Mouse (Mus musculus): ENCODE measurements around the gene Hgd. TPM values are rescaled to one million over a fixed set of nuclear protein-coding genes. Genes with fewer than 3 reads are reported as not detected.
A peak's percentile ranks its signal among the peaks of the same experiment; 100 is the strongest.

Gene Hgd
- polyA plus RNA-seq (2012; rRNA removed) = 0.23 and 0.41 TPM in 2 replicates

DNA sequence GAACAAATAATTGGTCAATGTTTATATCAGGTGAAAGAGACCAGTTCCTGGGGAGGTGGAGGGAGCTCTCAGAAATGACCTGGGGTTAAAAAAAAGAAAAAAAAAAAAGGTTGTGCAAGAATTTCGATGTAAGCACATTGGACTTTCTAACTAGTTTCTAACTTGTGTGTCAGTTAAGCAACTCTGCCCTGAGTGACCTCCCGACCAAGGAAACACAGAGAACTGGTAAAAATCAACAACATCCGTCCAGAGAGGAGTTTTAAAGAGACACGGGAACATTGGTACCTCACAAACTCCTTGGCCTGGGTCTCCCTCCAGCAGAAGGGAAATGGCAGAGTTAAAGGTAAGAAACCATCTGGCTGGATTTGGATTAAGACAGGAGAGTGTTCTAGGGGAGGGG, at the start of gene Hgd:
Hgd (plus strand) TSS at position 160 of the 400 bp plus-strand sequence.
- no peak within 1 kb of the TSS for H3K4me3 ChIP-seq (replicated peaks; ENCODE audit: insufficient read depth, low read depth, low read length)
- H3K4me1 ChIP-seq (ENCODE audit: control insufficient read depth, insufficient read depth, low read length) = peaks cover 11% of the 10 kb centered on the region
- H3K27me3 ChIP-seq (ENCODE audit: control insufficient read depth, insufficient read depth, low read length) = no peaks in the 10 kb centered on the region
- H3K27ac ChIP-seq (ENCODE audit: insufficient read depth, low read length) = no peak within 1 kb of the TSS
- 88% methylated on average over 4 of the region's 4 CpGs for WGBS
- no peak for DNase-seq
- no peak for TF ChIP-seq POLR2A (IDR thresholded peaks at IDR 0.05; ENCODE audit: borderline replicate concordance, insufficient read depth, low read length)
- no peak for TF ChIP-seq CTCF (IDR thresholded peaks at IDR 0.05; ENCODE audit: borderline replicate concordance, insufficient read depth, low read depth, low read length)

DNA sequence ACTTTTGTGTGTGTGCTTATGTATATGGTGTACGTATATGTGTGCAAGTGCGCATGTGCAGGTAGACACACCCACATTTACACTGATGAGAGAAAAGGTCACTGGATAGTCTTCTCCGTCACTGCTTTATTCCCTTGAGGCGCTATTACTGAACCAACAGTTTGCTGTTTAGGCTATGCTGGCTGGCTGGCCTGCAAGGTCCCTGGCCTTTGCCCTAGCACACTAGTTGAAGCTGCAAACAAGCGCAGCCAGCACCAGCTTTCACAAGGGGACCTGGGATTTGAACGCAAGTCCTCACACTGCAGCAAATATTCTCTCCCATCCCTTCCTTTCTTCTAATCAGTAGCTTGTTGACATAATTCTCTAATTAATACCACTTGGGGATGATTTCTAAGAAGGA, 49.8 kb upstream of the Hgd start:
- H3K27ac ChIP-seq (ENCODE audit: insufficient read depth, low read length) = no peak overlapping the region
- peaks cover 3% of the 10 kb centered on the region; the same call in 1 of the 2 replicates for H3K4me1 ChIP-seq (ENCODE audit: control insufficient read depth, insufficient read depth, low read length)
- no peak overlapping the region for H3K4me3 ChIP-seq (replicated peaks; ENCODE audit: insufficient read depth, low read depth, low read length)
- no peaks in the 10 kb centered on the region for H3K27me3 ChIP-seq (ENCODE audit: control insufficient read depth, insufficient read depth, low read length)
- 93% methylated on average over 6 of the region's 6 CpGs for WGBS
- TF ChIP-seq POLR2A (IDR thresholded peaks at IDR 0.05; ENCODE audit: borderline replicate concordance, insufficient read depth, low read length) (no peak), CTCF (IDR thresholded peaks at IDR 0.05; ENCODE audit: borderline replicate concordance, insufficient read depth, low read depth, low read length) (no peak)
- no peak for DNase-seq

DNA sequence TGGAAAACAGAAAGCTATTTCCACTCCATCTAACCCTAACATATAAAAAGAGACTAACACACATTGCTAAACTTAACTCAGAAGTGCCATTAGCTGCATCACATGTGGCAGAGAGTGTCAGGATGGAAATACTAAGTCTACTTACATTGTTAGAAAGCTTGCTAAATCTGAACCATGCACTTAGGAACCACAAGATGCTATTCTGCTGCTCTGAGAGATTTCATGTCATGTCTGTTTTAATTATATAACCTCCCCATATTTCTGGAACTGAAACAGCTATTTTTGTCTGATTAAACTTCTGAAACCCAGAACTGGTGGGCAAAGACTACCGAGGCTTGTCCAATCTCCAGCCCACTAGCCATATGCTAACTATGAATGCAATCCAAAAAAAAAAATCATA, 47.9 kb upstream of the Hgd start:
- no peak overlapping the region for H3K4me3 ChIP-seq (replicated peaks; ENCODE audit: insufficient read depth, low read depth, low read length)
- no peak for DNase-seq
- H3K27me3 ChIP-seq (ENCODE audit: control insufficient read depth, insufficient read depth, low read length) = no peaks in the 10 kb centered on the region
- peaks cover 3% of the 10 kb centered on the region; the same call in 1 of the 2 replicates for H3K4me1 ChIP-seq (ENCODE audit: control insufficient read depth, insufficient read depth, low read length)
- WGBS = 13% methylated on average over 1 of the region's 1 CpGs
- H3K27ac ChIP-seq (ENCODE audit: insufficient read depth, low read length) = no peak overlapping the region
- TF ChIP-seq CTCF (IDR thresholded peaks at IDR 0.05; ENCODE audit: borderline replicate concordance, insufficient read depth, low read depth, low read length) (no peak), POLR2A (IDR thresholded peaks at IDR 0.05; ENCODE audit: borderline replicate concordance, insufficient read depth, low read length) (no peak)

GRCm38 (mm10) chr16:37533369-37534068, 46.4 kb upstream of the Hgd start:
- TF ChIP-seq POLR2A (IDR thresholded peaks at IDR 0.05; ENCODE audit: borderline replicate concordance, insufficient read depth, low read length) (no peak), CTCF (IDR thresholded peaks at IDR 0.05; ENCODE audit: borderline replicate concordance, insufficient read depth, low read depth, low read length) (no peak)
- H3K27ac ChIP-seq (ENCODE audit: insufficient read depth, low read length) = no peak overlapping the region

DNA sequence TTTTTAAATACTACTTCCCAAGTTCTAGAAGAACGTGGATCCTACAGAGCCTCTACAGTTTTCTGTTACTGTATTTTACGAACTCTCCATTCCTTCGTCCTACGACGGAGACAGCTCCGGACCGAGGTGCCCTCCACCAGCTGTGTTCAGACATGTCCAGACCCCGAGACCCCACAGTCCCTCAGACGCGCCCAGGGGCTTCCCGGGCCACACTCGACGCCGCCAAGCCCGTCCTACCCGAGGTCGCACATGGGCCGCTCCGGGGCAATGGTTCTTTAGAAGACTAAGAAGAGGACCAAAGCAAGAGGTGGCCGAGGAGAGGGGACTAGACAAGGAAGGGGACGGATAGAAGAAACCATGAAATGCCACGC, 40.7 kb upstream of the Hgd start:
- Histone ChIP-seq H3K4me1 (ENCODE audit: control insufficient read depth, insufficient read depth, low read length) (peaks cover 6% of the 10 kb centered on the region; the same call in 1 of the 2 replicates), H3K27me3 (ENCODE audit: control insufficient read depth, insufficient read depth, low read length) (no peaks in the 10 kb centered on the region), H3K4me3 (replicated peaks; ENCODE audit: insufficient read depth, low read depth, low read length) (peak overlapping the region; percentile 78), H3K27ac (ENCODE audit: insufficient read depth, low read length) (peak overlapping the region; percentile 62)
- under 1% methylated on average over 22 of the region's 22 CpGs for WGBS
- no peak for DNase-seq
- no peak for TF ChIP-seq POLR2A (IDR thresholded peaks at IDR 0.05; ENCODE audit: borderline replicate concordance, insufficient read depth, low read length)
- no peak for TF ChIP-seq CTCF (IDR thresholded peaks at IDR 0.05; ENCODE audit: borderline replicate concordance, insufficient read depth, low read depth, low read length)

More at GRCm38 (mm10) chr16:37533369-37534068, 46.4 kb upstream of the Hgd start:
- Histone ChIP-seq H3K27me3 (ENCODE audit: control insufficient read depth, insufficient read depth, low read length) (no peaks in the 10 kb centered on the region), H3K4me3 (replicated peaks; ENCODE audit: insufficient read depth, low read depth, low read length) (no peak overlapping the region), H3K4me1 (ENCODE audit: control insufficient read depth, insufficient read depth, low read length) (peaks cover 6% of the 10 kb centered on the region; the same call in 1 of the 2 replicates)
- no peak for DNase-seq
- 91% methylated on average over 8 of the region's 8 CpGs for WGBS

GRCm38 (mm10) chr16:37539611-37540580, 40.1 kb upstream of the Hgd start, which contains the start of the genes Gtf2e1 and Rabl3:
Gene Gtf2e1, minus strand, starts transcription at chr16:37539789.
Gene Rabl3, plus strand, starts transcription at chr16:37539885.
- Histone ChIP-seq H3K4me1 (ENCODE audit: control insufficient read depth, insufficient read depth, low read length) (peaks cover 6% of the 10 kb centered on the region; the same call in 1 of the 2 replicates), H3K27me3 (ENCODE audit: control insufficient read depth, insufficient read depth, low read length) (no peaks in the 10 kb centered on the region), H3K27ac (ENCODE audit: insufficient read depth, low read length) (peak within 1 kb of the TSS; percentile 98), H3K4me3 (replicated peaks; ENCODE audit: insufficient read depth, low read depth, low read length) (peak within 1 kb of the TSS; percentile 98)
- 1% methylated on average over 41 of the region's 41 CpGs for WGBS
- DNase-seq = peak; percentile 98 to 99
- TF ChIP-seq POLR2A (IDR thresholded peaks at IDR 0.05; ENCODE audit: borderline replicate concordance, insufficient read depth, low read length) = peak; percentile 91; the same call in 1 of the 2 replicates
- TF ChIP-seq CTCF (IDR thresholded peaks at IDR 0.05; ENCODE audit: borderline replicate concordance, insufficient read depth, low read depth, low read length) = peak; percentile 10; the same call in 1 of the 2 replicates

GRCm38 (mm10) chr16:37540776-37541175, 39.2 kb upstream of the Hgd start:
- DNase-seq = peak; percentile 11 to 16
- TF ChIP-seq POLR2A (IDR thresholded peaks at IDR 0.05; ENCODE audit: borderline replicate concordance, insufficient read depth, low read length) = no peak
- TF ChIP-seq CTCF (IDR thresholded peaks at IDR 0.05; ENCODE audit: borderline replicate concordance, insufficient read depth, low read depth, low read length) = no peak
- Histone ChIP-seq H3K27ac (ENCODE audit: insufficient read depth, low read length) (no peak overlapping the region), H3K27me3 (ENCODE audit: control insufficient read depth, insufficient read depth, low read length) (no peaks in the 10 kb centered on the region), H3K4me1 (ENCODE audit: control insufficient read depth, insufficient read depth, low read length) (peaks cover 6% of the 10 kb centered on the region; the same call in 1 of the 2 replicates), H3K4me3 (replicated peaks; ENCODE audit: insufficient read depth, low read depth, low read length) (no peak overlapping the region)
- WGBS = 70% methylated on average over 6 of the region's 6 CpGs
